Mouse (Mus musculus): ENCODE results near the gene Ccsap. TPM values are rescaled to one million over a fixed set of nuclear protein-coding genes. Genes with fewer than 3 reads are reported as not detected.

The Ccsap gene
- polyA plus RNA-seq (2017; shearing (Covaris generic)): 1 to 10 TPM; 3.2 to 3.3 TPM

DNA sequence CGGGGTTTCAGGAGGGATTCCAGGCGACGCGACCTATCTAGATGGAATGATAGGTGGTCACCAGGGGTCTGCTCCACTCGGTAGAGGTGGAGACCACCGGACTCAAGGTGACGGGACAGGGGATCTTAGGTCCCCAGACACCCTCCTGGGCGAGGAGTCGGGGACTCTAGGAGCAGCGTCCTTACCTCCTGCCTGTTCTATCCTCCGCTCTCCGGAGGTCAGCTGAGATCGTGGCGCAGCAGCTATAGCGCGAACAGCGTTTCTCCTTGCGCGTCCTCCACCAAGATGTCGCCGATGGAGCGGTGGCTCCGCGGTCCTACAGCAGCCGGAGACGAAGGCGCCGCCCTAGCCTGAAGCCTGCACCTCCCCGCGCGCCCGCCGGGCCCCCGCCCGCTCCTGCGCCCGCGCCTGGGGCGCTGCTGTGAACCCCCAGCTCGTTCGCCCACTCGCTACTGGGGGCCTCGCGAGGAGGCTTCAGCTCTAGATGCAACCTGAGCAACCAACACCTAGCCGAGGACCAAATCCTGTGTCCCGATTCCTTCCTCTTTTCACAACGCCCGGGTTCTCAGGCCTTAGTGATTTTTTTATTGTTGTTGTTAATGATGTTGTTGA is at the start of gene Ccsap:
Ccsap (minus strand) TSS at position 562 of the 612 bp plus-strand sequence.
- peak; percentile 62 for ATAC-seq

DNA sequence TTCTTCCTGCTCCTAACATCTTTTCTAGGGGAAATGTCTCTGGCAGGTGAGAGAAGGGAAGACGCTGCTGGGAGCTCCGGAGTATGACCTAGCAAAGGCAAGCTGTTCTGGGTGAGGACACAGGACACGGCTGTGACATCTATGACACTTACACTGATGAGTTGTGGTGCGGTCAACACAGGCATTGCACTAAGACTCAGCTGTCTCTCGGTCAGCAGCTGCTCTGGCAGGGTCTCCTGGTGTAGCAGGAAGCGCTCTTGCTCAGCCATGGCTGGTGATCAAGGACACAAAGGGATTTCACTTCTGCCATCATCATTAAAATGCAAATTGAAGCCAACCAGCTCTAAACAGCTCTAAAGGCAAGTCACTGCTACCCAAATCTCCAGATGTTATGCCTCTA is 47.6 kb upstream of the Ccsap start:
- ATAC-seq: no peak

DNA sequence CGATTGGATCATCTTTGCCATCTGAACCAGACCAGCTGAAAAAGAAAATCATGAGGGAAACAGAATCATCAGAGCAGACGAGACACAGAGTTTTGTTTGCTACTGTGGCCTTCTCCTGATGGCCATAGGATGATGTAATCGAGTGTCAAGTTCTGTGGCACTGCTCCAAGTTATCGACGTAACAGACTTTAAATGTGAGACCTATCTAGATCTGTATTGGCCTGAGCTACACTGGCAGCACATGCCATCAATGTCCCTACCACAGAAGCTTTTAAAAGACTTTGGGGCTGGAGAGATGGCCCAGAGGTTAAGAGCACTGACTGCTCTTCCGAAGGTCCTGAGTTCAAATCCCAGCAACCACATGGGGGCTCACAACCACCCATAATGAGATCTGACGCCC is 42.6 kb upstream of the Ccsap start:
- no peak for ATAC-seq

DNA sequence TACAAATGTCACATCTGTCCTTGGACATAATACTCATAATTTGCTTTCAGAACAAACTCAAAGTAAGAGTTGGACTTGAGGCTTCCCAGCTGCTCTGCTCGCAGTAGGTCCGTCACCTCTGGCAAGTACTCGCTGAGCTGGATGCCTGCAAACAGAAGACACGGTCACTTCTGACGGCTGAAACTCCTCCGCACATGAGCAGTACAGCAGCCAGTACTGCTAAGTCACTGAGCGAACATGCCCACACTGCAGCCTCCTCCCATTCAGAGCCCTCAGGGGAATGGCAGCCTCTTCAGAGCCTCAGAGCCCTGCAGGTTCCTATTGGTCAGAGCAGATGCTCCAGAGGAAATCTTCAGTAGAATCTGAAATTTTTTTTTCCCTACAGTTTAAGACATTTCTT is 39.4 kb upstream of the Ccsap start:
- ATAC-seq: no peak

DNA sequence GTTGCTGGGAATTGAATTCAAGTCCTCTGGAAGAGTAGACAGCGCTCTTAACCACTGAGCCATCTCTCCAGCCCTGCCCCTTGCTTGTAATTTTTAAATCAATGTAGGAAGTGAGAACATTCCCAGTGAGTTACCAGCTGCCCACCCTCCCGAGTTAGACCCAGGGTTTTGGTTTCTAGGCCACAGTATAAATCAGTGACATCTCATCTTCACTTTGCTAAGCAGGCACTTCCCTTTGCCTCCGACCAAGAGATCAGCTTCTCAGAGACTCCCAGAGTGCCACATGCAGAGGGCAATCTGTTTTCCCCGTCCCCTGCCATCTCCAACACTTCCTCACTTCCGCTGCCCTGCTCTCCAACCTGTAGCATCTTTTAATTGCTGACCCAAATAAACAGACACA is 38.6 kb upstream of the Ccsap start:
- no peak for ATAC-seq

DNA sequence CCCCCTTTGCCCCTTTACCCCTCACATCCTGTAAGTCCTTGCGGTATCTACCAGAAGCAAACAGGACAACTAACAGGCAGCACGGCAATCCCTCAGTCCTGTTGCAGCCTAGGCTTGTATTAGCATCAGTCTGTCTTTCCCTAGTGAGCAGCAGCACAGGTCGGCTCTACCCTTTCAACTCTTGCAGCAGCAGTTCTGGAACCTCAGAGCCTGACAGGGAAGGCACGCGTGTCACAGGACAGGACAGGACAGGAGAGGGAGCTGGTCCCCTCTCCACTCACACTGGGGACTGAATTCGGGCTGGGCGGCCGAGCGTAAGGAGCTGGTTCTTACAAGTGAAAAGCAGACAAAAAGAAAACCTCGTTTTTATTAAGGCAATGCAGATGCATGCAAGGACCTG is 36.8 kb upstream of the Ccsap start:
- no peak for ATAC-seq

DNA sequence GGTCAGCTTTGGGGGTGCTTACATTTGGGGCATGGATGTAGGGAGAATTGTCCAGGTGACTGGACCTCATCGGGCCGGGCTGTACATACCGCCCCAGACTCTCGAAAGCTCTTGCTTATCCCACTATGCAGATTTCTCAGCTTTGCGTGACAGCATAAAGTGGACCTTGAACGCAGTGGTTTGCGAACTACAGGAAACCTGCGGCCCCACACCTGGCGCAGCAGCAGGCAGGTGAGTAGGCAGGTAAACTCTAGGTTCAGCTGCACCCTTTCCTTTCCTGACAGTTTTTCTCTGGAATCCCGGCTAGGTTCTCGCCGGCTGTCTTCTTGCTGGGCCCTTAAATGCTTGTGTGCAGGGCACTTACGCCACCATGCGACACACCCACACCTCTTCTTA is 36.4 kb upstream of the Ccsap start:
- no peak for ATAC-seq

DNA sequence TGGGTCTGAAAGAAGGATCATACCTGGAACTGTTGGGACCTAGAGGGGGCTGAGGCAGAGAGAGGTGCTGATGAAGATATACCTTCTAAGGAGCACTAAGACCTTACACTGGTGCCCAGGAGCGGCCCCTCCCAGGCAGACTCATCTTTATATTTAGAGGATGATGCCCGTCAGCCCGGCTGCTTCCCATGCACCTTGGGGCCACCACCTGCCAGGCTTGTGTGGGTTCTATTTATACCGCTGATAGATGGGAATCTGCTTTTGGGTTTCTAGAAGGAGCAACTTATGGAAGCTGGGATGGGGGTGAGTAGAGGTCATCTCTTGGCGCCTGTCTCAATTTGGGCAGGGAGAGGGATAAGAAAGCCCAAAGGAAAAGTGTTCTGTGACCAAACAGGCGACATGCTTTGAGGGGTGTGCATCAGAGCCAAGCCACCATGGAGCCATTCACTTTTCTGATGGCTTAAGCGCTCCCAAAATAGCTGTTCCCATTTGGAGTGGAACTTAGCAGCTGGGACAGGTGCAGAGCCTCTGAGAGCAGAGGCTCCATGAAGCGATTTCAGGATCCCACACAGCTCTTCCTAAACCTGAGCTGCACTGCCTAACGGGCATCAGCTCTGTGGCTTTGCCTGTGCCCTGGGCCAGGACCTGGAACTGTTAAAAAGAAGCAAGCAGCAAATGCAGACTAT is 35.8 kb upstream of the Ccsap start:
- no peak for ATAC-seq

DNA sequence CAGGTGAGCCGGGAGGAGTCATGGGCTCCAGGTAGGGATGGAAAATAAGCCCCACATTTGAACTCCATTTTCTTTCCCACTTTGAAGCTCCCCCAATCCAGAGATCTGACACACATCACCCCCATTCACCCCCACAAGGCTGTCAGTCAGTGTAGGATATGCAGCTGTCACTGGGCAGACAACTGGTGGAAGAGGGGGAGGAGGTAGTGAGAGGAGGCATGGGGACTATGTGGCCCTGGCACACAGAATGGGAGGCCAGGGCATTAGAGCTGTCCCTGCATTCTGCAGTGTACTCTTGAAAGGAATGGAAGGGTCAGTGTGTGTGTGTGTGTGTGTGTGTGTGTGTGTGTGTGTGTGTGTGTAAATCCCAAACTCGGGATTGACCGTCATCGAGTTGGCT is 35.2 kb upstream of the Ccsap start:
- ATAC-seq: no peak

DNA sequence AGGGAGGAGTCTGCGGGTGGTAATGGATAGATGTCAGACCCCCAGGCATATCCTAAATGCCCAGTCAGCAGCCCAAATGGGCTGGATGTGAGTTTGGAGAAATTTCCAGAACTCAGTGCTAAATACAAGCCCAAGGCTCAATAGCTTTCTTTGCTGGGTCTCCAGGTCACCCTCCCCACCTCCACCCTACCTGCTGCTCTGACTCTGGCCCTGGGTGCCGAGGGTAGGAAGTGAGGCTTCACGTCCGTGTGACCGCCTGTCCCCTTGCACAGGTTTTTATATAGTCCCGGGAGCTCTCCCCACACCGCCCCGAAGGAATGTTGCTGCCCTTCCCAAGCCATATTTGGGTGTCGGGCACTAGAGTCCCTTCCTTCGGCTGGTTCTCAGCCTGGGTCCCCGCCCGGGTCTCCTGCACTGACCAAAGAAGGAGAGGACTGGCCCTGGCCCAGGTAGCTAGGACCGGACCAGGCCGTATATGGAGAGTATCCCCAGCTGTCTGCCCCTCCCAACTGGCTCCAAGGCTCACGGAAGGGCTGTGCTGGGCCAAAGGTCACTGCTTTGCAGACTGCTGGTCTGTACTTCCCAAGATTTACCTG is 34.6 kb upstream of the Ccsap start, which contains the start of gene Acta1:
Acta1 (minus strand) TSS at position 250 of the 596 bp plus-strand sequence.
- no peak for ATAC-seq

DNA sequence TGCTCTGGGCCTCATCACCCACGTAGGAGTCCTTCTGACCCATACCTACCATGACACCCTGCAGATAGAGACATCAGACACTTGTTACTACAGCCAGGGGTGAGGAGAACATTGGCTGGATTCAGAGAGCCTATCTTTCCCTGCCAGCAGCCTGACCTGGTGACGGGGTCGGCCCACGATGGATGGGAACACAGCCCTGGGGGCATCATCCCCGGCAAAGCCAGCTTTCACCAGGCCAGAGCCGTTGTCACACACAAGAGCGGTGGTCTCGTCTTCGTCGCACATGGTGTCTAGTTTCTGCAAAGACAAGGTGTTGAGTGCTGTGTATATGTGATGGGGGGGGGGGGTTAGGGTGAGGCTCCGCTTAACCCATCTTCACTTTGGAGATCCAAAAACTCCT is 33.4 kb upstream of the Ccsap start:
- ATAC-seq: no peak

DNA sequence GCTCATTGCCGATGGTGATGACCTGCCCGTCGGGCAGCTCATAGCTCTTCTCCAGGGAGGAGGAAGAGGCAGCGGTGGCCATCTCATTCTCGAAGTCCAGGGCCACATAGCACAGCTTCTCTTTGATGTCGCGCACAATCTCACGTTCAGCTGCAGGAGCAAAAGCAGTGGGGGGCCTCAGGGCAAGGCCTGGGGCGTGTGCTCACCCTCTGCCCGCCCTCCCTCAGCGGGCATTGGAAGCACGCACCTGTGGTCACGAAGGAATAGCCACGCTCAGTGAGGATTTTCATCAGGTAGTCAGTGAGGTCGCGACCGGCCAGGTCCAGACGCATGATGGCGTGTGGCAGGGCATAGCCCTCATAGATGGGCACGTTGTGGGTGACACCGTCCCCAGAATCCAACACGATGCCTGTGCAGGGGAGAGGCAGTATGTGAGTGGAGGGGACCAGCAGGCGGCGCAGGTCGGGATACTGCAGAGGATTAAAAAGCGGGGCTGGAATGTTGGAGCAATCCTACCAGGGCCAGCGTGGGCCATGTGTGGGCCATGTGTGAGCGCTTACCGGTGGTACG is 32.7 kb upstream of the Ccsap start:
- ATAC-seq: no peak

DNA sequence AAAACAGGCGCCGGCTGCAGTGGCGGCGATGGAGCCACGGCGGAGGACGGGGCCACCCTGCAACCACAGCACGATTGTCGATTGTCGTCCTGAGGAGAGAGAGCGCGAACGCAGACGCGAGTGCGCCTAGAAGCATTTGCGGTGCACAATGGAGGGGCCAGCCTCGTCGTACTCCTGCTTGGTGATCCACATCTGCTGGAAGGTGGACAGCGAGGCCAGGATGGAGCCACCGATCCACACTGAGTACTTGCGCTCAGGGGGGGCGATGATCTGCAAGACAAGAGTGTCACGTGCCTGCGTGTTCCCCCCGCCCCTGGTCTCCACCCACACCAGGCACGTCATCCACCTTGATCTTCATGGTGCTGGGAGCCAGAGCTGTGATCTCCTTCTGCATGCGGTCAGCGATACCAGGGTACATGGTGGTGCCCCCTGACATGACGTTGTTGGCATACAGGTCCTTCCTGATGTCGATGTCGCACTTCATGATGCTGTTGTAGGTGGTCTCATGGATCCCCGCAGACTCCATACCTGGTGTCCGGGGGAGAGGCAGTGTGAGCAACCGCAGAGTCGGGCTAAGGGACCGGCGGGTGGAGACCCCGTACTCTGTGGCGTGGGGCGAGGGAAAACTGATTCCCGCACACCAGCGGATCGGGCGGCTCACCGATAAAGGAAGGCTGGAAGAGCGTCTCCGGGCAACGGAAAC is 32.0 kb upstream of the Ccsap start:
- no peak for ATAC-seq

DNA sequence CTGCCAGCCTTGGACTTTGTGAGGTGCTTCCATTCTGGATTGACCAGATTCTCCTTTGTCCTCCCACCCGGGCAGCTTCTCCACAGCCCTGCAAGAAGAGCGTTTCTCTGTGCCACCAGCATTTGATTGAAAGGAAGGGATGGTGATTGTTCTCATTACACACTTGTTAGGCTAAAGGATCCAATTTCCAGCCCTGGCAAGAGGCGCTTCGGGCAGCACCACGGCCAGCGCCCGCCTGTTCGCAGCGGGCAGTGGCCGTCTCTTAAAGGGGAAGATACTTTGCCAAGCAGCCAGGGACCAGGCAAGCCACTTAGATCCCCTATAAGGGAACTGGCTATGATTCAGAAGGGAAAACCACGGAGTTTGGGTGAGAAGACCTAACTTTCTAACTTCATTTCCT is 31.3 kb upstream of the Ccsap start:
- ATAC-seq: no peak

DNA sequence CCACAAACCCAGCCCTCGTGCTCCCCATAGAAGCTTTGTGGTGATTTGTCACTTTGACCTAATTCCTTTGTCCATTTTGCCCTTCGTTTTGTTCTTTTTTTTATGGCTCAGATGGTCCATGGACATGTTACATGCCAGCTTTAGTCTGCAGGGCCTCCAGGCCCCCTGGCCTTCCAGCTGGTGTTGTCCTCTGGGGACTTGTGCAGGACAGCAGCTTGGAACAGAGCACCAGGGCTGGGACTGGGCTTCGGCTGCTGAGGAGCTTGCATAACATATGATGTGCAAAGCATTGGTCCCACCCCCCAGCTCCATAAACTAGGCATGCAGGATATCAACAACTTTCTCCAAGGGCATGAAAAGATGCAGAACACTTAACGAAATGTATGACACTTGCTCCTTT is 29.8 kb upstream of the Ccsap start:
- no peak for ATAC-seq

DNA sequence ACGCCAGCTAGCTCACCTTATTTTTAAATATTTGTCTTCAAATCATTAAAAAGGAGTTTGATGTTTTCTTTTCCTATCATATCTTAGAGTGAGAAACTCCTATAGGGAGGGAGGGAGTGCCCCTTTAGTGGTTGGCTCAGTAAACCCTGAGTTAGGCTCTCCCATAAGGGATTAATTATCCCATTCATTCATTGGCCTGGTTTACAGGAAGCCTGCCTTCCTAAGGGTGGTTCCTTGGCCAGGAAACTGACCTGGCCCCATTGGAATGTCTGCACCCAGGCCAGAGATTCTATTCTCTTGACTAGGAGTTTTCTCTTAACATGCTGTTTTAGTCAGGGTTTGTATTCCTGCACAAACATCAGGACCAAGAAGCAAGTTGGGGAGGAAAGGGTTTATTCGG is 27.9 kb upstream of the Ccsap start:
- ATAC-seq: no peak

DNA sequence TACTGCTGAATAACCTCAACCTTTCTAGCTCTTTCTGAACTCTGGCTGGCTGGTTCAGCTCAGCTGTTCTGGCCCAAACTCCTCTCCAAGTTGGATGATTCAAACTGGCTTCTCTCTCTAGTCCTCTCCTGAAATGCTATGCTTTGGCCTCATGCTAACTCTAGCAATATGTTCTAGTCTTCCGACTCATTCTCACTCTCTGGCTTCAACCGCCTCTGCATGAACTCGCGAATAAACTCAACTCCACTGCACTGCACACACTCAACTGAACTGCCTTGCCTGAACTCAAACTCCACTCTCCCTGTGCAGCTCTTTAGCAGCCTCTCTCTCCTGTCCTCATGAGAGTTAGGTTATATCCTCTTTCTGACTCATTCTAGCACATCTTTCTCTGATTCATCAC is 27.2 kb upstream of the Ccsap start:
- ATAC-seq: no peak

DNA sequence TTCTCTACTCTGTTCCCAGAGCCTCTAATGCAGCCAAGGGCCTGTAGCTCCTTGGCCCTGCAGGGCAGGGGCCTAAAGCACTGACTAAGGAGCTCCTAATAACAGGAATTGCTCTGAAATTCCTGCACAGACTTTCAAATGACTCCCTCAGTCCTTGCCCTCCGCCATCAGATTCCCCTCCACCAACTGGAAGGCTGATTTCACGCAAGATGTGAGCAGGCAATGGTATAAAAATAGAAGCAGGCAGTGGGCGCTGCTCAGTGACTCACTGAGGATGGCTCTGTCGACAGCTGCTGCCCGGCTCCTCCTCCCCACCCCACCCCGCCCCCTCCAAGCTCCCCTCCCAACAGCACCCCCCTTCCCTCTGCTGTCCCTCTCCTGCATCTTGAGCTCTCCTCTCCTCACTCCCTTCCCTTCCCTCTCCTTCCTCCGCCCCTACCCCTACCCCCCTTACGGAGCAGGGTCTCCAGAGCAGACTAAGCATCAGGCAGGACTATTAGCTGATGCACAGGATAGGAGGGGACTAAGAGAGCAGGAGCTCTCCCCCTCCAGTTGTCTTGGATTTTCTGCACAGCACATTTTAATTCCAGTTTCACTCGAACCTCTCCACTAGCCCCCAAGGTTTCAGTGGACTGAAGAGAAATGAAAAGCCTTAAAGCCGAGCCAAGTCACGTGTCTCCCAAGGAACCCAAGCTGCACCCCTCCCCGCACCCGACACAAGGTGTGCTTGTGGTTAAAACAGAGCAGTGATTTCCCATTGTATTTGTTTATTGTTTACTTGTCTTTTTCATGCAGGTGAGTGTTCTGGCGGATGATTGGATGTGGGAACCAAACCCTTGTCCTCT is 24.9 kb upstream of the Ccsap start:
- no peak for ATAC-seq

DNA sequence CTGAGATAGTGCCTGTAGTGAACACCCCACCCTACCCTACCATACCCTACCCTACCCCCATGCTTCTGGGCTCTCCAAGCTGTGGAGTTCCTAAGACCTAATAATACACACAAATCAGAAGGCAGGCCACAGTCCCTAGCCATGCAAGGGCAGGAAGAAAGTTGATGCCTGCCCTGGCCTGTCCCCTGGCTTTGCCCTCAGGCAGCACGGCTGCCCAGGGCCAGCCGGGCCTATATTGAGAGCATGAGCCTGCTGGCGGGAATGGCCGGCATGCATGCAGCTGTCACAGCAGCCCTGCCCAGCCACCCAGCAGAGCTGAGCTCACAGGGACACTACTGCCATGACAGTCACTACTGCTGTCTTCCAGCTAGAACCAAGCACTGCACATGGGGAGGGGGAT is 23.1 kb upstream of the Ccsap start:
- no peak for ATAC-seq

DNA sequence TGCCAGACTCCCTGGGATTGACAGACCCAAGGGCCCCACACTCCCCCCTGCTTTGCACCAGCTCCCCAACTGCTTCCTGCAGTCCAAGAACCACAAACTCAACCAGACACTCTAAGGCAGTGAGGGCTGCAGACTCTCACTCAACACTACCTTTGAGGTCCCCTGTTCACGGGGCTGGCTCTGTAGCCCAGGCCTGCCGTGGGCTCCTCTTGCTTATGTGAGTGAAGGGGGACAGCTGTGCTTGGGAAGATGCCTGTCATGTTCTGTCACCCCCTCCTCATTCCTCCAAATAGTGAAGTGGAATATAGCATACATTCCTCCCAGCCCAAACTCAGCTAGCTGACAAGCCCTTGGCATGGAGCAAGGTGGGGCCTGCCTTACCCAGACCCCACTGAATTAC is 22.4 kb upstream of the Ccsap start:
- no peak for ATAC-seq

DNA sequence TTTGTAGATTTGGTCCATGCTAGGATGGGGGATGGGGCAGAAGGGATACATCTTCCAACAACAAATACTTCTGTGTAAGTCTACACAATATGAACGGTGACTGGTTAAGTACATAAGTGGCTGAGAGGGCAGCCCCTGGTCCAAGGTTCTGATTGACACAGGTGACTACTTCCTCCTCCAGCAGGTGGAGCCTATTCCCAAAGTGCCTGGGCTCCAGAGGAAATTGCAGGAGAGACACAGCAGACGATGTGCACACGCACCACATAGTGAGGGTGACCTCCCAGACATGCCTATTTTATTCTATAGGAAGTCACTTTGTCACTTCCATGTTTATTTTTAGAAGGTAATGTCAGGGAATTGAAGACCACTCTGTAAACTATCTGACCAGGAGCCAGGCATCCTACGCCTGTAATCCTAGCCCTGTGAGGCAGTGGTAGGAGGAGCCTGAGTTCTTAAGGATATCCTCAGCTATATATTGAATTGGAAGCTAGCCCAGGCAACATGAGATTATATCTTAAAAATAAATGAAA is 20.9 kb upstream of the Ccsap start:
- no peak for ATAC-seq

DNA sequence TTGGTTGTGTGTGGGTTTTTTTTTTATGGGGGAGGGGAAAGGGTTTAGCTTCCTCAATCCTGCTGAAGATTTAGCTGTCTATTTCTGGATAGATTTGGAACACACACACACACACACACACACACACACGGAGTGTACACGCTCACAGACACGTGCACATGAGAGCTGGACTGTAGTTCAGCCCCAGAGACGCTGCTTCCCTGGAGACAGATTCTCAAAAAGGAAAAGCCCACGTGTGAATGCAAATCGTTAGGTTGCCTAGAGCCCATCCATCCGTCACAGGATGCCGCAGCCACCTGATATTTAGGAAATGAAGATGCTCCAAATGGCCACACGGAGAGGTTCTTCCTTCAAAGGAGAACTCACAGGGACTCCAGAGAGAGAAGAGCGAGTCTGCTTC is 20.3 kb upstream of the Ccsap start:
- ATAC-seq: no peak
